Mouse (Mus musculus) ES-Bruce4 (cell line): ENCODE data around the gene Ptpn13.

ENCODE experiments used
- CTCF ChIP-seq: IDR thresholded peaks from one replicate; pipeline ENCODE4 v1.8.1; 2011; ENCODE audit warnings: low read depth, low read length
- POLR2A ChIP-seq: IDR thresholded peaks from one replicate; pipeline ENCODE4 v1.8.1; 2011; ENCODE audit warnings: low read length; ENCODE audit not compliant: insufficient read depth

DNA sequence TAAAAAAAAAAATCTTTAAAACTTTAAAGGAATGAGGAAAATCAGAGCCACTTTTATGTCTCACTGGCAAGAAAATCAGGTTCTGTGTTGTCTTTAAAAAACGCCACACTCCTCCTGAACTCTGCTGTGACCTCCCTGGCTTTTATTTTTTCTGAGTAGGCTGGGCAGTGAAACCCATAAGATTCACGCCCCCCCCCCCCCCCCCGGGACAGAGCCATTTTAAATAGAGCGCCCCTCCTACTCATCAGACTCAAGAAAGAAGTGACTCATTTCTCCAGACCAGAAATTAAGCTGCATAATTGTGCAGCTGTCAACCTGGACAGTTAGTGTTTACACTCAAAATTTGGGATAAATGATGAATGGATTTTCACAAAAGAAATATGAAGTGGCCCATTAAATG lies 31.8 kb upstream of the Ptpn13 start:
- no peak for TF ChIP-seq CTCF
- no peak for TF ChIP-seq POLR2A
